Mouse (Mus musculus) right cerebral cortex, postnatal 36 days (tissue): ENCODE data around the gene Runx2.

Experiments
- DNase-seq, 2 experiments: peaks; one replicate each; pipeline ENCODE4 v3.0.0; 2022; ENCODE audit warnings: low spot score in 2 of 2, mixed read lengths in 1 of 2

Runx2 gene

DNA sequence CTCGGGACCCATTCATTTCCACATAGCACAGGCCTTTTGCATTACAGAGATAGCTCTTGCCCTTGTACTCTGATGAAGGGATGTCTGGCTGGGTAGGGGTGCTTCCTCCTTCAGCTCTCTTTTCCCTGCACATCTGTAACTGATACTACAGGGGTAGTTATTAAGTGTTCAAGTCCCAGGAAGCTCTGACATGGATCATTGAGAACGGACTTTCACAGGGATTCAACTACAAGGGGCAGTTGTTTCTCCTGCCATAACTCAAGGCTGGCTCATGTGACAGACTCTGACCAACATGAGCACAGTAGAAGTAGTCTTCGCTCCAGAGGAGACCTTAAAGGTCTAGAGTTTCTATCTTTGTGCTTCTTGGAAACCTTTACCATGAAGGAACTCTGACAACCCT lies 226.1 kb downstream of the Runx2 start:
- no peak for DNase-seq

- DNase-seq = no peak
Observed at GRCm38 (mm10) chr17:44588020-44588419, 226.6 kb downstream of the Runx2 start.

DNA sequence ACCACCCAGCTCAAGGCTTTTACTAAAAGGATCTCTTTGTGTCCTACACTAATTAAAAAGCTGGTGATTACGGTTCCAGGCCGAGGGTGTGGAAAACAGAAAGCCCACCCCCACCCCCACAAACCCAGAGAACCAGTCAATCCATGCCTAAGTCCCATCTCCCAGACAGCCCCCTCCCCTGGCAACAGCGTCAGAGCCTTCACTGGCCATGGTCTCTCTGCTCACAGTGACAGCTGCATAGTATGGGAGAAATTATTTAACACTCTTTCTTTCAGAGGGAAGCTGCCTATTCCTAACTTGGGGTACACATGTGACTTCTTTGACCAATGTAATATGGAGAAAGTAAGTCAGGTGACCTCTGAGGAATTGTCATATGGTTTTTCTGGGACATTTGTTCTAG lies 228.4 kb downstream of the Runx2 start:
- no peak for DNase-seq

DNA sequence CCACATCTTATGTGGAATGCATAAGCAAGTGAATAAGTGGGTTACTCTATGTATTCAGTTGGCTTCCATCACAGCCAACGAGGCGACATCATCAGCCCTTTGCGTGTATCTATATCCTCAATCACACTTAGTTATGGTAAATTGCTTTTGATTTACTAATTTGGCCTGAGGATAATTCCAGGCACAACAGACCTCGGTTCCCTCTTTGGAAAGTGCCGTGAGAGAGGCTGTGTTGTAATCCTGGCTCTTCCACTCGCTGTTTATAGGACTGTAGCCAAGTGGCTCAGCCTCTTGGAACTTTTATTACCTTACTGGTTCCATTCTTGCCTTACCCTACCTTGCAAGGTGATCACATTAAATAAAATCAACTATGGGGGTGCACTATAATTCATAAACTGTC lies 229.8 kb downstream of the Runx2 start:
- no peak for DNase-seq

- DNase-seq = no peak
Observed at GRCm38 (mm10) chr17:44577791-44578190, 236.8 kb downstream of the Runx2 start.

DNA sequence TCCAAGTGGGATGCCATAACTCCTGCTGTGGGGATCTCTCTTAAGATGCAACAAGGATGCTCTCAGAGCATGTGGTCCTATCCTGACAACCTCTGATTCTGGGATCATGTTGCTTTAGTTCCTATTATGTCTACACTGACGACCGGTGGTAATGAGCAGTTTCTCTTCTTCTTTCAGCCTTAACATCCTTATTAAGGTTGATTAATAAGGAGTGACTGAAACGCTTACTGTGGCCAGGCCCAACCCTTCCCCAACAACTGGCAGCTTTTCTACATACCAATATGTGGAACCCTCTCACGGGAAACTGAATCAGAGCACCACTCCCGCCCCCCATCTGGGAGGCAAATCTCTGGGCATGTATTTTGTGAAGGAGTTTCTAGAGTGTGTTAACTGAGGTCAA lies 243.7 kb downstream of the Runx2 start:
- DNase-seq = no peak

DNA sequence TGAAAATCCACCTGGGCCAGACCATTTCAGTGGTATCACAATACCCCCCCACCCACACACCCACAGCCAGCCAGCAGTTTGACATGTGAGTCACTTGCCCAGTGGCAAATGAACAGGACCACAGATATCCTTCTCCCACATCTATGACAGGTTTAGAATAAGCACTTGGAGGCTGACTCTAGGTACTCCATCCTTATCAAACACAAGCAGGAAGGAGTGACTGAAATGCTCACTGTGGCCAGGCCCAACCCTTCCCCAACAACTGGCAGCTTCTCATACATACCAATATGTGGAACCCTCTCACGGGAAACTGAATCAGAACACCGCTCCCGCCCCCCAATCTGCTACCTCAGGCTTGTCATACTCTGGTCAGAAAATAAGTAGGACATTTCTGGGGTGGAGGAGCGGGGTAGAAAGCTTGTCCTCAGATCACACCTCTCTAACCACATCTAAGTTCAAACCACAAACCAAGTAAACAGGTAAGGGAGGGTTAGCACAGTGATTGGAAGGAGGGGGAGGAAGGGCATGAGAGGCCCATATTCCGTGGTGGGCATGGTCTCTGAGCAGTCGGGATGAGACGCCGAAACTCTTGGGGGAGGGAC lies 245.5 kb downstream of the Runx2 start:
- no peak for DNase-seq

DNA sequence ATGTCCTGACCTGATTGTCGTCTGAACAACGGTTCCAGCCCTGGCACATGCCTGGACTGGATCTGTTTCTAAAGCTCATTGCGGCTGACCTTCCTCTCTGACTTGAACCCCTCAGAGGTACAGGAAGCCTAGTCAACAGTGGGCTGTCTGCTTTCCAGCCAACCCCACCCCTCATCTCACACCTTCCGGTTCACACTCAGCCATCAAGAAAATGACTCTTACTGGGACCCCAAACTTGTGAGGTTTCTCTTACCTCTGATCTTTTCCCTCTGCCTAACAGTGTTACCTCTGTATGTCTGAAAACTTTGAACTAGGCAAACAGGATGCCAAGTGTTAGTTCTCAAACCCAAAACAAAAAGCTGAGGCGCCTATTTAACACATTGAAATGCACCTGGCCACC lies 247.6 kb downstream of the Runx2 start:
- no peak for DNase-seq

GRCm38 (mm10) chr17:44565884-44566515 lies 248.6 kb downstream of the Runx2 start:
- no peak for DNase-seq

DNA sequence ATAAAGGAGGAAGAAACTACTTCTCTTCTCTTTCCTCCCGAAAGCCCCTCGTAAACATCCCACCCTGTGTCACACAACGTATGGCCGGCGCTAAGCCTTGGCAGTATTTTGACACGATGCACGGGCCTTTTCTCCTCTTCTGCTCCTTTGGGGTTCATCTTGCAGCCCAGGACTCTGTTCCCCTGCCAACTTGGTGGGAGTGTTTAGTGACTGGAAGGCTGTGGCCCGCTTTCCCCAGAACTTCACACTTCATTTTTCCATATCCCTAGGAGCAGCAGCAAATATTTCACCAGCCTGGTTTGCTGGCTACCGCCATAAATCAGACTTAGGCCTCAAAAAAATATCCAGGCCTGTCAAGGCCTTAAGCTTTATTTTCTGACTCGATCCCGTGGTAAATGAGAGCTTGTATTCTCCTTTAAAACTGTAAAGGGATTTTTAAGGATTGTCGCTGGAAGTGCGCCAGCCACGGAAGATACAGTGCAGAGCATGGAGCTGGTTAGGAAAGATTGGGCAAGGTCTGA lies 249.2 kb downstream of the Runx2 start:
- no peak for DNase-seq

DNA sequence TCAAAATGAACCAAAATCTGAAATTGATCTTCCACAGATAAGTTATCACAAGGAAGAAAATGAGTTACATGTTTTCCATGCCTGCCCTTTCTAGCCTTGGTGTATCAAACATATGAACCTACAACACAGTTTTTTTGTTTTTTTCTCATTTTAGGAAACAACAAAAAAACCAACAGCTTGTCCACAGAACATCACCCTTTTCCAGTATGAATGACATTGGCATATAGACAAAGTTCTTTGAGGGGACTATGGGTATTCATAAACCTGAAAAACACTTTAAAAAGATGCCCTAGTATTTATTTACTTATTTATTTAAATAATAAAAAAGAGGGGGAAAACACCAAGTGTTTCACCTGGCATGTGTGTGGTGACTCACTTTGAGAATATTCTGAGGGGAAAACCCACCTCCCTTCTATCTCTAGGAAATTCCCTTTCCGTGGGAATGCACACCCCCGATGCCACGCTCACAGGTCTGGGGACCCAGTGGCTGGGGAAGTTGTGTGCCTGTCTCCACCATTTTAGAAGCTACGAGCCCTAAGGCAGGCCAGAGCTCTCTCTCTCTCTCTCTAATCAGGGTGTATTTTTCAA lies 249.9 kb downstream of the Runx2 start:
- no peak for DNase-seq

GRCm38 (mm10) chr17:44560016-44560415 lies 254.6 kb downstream of the Runx2 start:
- DNase-seq = no peak

DNA sequence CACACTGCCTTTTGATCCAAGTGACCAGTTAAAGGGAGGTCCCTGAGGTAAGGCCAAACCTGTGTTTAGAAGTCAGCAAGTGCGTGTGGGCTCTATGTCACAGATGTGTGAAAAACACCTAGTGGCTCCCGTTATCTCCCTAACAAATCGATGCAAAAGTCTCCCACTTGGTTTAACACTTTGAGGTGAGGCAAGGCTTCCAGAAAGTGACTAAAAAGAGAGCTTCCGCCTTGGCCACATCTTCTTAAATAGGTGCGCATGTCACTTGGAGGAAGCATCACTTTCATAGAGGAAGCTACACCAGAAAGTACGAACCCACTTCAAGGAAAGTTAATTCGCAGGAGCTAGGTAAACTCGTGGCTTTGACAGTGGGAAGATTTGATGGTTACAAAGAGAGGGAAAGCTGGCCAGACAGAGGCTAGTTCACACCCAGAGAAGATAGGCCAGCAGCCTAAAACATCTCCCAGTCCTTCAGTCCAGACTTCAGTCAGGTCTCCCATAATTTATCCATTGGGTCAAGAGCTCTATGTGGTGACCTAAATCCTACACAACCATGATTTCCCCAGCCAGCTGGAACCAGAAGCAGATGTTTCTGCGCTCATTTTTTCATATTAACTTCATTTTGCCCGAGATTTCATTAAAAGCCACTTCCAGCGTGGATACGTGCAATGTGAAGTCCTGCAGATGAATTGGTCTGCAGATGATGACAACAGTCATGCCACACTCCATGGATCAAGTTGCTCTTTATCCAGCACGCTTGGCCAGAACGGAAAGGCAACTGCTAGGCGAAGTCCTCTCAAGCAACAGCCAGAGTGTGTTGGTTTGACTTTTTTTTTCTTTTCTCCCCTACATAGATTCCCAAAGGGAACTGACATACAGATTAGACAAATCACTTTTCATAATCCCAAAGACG lies 257.1 kb downstream of the Runx2 start:
- DNase-seq = no peak

DNA sequence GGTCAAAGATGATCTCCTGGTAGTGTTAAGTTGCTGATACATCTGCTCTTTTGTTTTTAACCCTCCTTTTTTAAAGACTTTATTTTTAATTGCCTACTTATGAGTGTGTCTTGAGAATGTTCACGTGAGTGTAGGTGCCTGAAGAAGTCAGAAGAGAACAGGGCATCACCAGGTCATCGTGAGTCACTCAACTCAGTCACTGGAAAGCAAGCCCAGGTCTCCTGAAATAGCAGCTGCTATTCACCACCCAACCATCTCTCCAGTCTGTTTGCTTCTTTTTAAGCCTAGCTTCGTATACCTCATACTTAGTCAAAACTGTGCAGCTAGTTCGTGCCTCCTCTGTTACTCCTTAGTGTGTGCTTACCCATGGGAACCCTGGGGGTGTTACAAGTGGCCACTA lies 259.7 kb downstream of the Runx2 start:
- no peak for DNase-seq

- DNase-seq = no peak
Observed at GRCm38 (mm10) chr17:44549551-44549950, 265.0 kb downstream of the Runx2 start.

DNA sequence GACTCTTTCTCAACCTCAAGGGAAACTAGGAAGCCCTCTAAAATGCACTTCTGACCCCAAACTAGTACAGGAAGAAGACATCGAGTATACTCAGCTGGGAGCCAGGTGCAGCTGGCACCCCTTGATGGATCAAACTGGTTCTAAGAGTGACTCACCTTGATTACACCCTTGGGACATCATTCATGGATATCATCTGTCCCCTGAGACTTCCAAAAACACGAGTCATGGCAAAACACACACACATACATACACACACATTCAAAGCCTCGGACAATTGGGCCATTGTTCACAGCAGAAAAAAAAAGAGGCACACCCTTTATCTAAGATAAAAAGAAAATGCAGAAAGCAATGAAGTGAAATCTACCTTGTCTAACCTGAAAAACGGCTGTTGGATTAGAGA lies 266.7 kb downstream of the Runx2 start:
- no peak for DNase-seq

DNA sequence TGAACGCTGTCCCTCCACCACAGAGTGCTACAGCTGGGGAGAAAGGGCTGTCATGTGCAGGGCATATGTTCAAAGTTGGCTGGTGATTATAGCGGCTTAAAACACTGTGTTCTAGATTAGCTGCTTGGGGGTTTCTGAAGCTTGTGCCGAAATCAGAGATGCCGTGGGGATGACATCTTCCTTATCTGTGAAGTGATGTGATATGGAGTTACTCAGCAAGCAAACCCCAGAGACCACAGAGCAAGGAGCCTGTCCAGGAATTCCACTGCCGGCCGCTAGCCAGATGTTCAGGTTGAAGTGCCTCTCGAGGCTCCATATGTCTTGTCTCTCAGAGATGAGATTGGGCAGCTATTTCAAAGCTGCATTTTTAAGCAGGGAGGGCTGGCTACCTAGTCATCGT lies 267.8 kb downstream of the Runx2 start:
- DNase-seq = no peak

DNA sequence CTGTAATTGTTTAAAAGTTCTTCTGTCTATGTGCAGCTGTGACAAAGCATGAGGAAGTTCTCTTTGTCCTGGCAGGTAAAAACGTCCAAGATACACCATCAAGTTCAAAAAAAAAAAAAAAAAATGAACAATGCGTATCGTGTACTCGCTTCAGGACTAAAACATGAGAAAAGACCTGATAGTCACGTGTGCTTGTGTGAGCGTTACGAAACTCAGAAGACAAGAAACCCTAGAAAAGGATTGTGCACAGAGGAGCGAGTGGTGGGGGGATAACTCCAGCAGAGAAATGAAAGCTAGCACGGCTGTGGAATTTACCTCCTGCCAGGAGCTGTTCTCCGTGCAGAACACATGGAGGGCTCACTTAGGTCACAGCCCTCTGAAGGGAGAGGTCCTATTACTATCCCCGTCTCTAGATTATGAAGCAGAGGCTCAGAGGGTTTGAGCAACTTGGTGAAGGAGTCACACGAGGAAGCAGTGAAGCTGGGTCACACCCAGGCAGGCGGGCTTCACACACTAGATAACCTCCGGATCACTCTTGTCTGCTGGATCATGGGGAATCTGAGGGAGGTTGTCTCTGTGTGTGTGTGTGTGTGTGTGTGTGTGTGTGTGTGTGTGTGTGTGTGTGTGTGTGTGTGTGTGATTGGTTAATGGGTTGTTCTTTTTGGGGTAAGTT lies 269.3 kb downstream of the Runx2 start:
- DNase-seq = no peak

DNA sequence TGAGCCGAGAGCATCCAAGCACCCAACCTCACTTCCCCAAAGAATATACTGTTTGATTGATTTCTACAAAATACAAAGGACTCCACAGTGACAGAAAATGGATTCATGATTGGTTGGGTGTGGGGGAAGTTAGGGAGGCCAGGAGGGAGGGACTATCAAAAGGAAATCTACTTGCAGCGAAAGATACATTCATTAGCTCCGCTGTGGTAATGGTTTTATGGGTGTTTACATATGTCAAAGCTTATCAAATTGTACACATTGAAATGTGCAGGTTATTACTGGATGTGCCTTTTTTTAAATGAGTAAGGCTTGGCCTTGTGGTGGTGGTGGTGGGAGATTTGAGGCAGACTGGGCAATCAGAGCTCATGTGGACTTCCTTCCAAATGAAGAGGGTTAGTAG lies 271.9 kb downstream of the Runx2 start:
- DNase-seq = no peak

GRCm38 (mm10) chr17:44540699-44541098 lies 273.9 kb downstream of the Runx2 start:
- DNase-seq = no peak

- DNase-seq = peak; percentile 12 to 23
Observed at GRCm38 (mm10) chr17:44538921-44539320, 275.7 kb downstream of the Runx2 start.

DNA sequence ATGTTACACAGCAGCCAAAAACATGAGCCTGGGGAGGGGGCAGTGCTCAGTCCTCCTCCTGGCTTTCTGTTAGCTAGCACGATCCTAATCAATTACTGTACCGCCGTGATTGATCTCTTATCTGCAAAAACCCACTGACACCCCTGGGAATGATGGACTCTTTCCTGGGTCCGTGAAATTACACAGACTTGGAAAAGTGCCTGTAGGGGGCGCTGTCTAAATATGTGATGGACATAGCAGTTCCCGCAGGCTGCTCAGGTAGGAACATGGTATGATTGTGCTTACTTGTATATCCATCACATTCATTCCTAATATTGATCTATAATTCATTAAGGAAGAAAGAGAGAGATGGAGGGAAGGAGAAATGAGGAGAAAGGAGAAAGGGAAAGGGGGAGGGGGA lies 284.6 kb downstream of the Runx2 start:
- no peak for DNase-seq
